Mouse (Mus musculus) bone marrow macrophage, adult 2 months (primary cell): ENCODE measurements around the gene Sec14l2. TPM values are rescaled to one million over a fixed set of nuclear protein-coding genes. Genes with fewer than 3 reads are reported as not detected.

ENCODE experiments used
- H3K27ac ChIP-seq: 2 replicates; pipeline ENCODE4 v1.5.1; 2012; ENCODE audit warnings: low read depth, low read length; ENCODE audit not compliant: insufficient read depth
- H3K4me1 ChIP-seq: 2 replicates; pipeline ENCODE4 v1.6.1; 2012; ENCODE audit warnings: low read length; ENCODE audit not compliant: control insufficient read depth, insufficient read depth
- H3K4me3 ChIP-seq: 2 replicates; pipeline ENCODE4 v1.5.1; 2012; ENCODE audit warnings: mild to moderate bottlenecking, low read length, moderate library complexity; ENCODE audit not compliant: insufficient read depth
- CTCF ChIP-seq: IDR thresholded peaks from 2 replicates; pipeline ENCODE4 v1.5.1; 2012; ENCODE audit warnings: low read depth, mild to moderate bottlenecking, low read length, moderate library complexity
- POLR2A ChIP-seq: IDR thresholded peaks from 2 replicates; pipeline ENCODE4 v1.6.1; 2012; ENCODE audit warnings: mild to moderate bottlenecking, low read depth, low read length, borderline replicate concordance
- polyA plus RNA-seq: library from polyadenylated mRNA; stranded (reverse); fragments of >200 nt; gene quantifications from 2 replicates; pipeline ENCODE4 v1.2.4, GENCODE M21; 2012; ENCODE audit not compliant: missing spikeins, insufficient read depth, insufficient read length

The Sec14l2 gene
- polyA plus RNA-seq, 1 experiment = not detected

GRCm38 (mm10) chr11:4062981-4063380, 60.2 kb downstream of the Sec14l2 start:
- no peak overlapping the region for H3K4me3 ChIP-seq
- TF ChIP-seq POLR2A = no peak
- no peak for TF ChIP-seq CTCF
- H3K27ac ChIP-seq = no peak overlapping the region
- H3K4me1 ChIP-seq = no peaks in the 10 kb centered on the region

GRCm38 (mm10) chr11:4062523-4062922, 60.7 kb downstream of the Sec14l2 start:
- Histone ChIP-seq H3K4me3 (no peak overlapping the region), H3K27ac (no peak overlapping the region), H3K4me1 (no peaks in the 10 kb centered on the region)
- TF ChIP-seq POLR2A (no peak), CTCF (no peak)

- no peak overlapping the region for H3K27ac ChIP-seq
- H3K4me1 ChIP-seq = no peaks in the 10 kb centered on the region
- no peak for TF ChIP-seq CTCF
- TF ChIP-seq POLR2A = no peak
- no peak overlapping the region for H3K4me3 ChIP-seq
Observed at GRCm38 (mm10) chr11:4060866-4061575, 62.2 kb downstream of the Sec14l2 start.

GRCm38 (mm10) chr11:4053586-4053985, 69.6 kb downstream of the Sec14l2 start:
- TF ChIP-seq POLR2A (no peak), CTCF (peak; percentile 79)

GRCm38 (mm10) chr11:4048438-4048837, 74.8 kb downstream of the Sec14l2 start:
- H3K27ac ChIP-seq = no peak overlapping the region
- H3K4me1 ChIP-seq = no peaks in the 10 kb centered on the region
- no peak overlapping the region for H3K4me3 ChIP-seq
- no peak for TF ChIP-seq CTCF
- TF ChIP-seq POLR2A = no peak

More at GRCm38 (mm10) chr11:4053586-4053985, 69.6 kb downstream of the Sec14l2 start:
- Histone ChIP-seq H3K4me3 (no peak overlapping the region), H3K27ac (no peak overlapping the region), H3K4me1 (no peaks in the 10 kb centered on the region)

- TF ChIP-seq CTCF (no peak), POLR2A (no peak)
- no peak overlapping the region for H3K4me3 ChIP-seq
- H3K4me1 ChIP-seq = no peaks in the 10 kb centered on the region
- no peak overlapping the region for H3K27ac ChIP-seq
Observed at GRCm38 (mm10) chr11:4047766-4048165, 75.4 kb downstream of the Sec14l2 start.

Other genes starting within 250 kb of the Sec14l2 start
- gene 4921536K21Rik, start 228.3 kb downstream of the Sec14l2 start, polyA plus RNA-seq = 0.21 and 0.31 TPM in 2 replicates
- 1.9 and 2.2 TPM in 2 replicates for gene Dusp18, start 228.2 kb downstream of the Sec14l2 start, polyA plus RNA-seq
- 9.6 and 9.7 TPM in 2 replicates for gene Slc35e4, start 208.8 kb downstream of the Sec14l2 start, polyA plus RNA-seq
- gene Tcn2, start 191.3 kb downstream of the Sec14l2 start, polyA plus RNA-seq = 107 and 117 TPM in 2 replicates
- gene Pes1, start 159.4 kb downstream of the Sec14l2 start, polyA plus RNA-seq = 58.8 and 73.7 TPM in 2 replicates
- not detected in 2 replicates for gene 4930556J24Rik, start 146.6 kb downstream of the Sec14l2 start, polyA plus RNA-seq
- not detected in 2 replicates for gene Gal3st1, start 139.8 kb downstream of the Sec14l2 start, polyA plus RNA-seq
- gene Sec14l4, start 92.0 kb downstream of the Sec14l2 start, polyA plus RNA-seq = not detected in 2 replicates
- gene Sec14l3, start 58.6 kb downstream of the Sec14l2 start, polyA plus RNA-seq = not detected in 2 replicates
- gene Mtfp1, start 28.0 kb downstream of the Sec14l2 start, polyA plus RNA-seq = 0.76 and 0.78 TPM in 2 replicates
- 15.4 and 21.2 TPM in 2 replicates for gene Rnf215, start 11.8 kb upstream of the Sec14l2 start, polyA plus RNA-seq
- gene Ccdc157, start 36.9 kb upstream of the Sec14l2 start, polyA plus RNA-seq = 1.8 and 2.3 TPM in 2 replicates
- gene Sf3a1, start 36.9 kb upstream of the Sec14l2 start, polyA plus RNA-seq = 21.1 and 23.1 TPM in 2 replicates
- gene Tbc1d10a, start 63.4 kb upstream of the Sec14l2 start, polyA plus RNA-seq = 16.2 and 17.8 TPM in 2 replicates
- 4.1 and 5.4 TPM in 2 replicates for gene Castor1, start 94.8 kb upstream of the Sec14l2 start, polyA plus RNA-seq
- gene Osm, start 113.0 kb upstream of the Sec14l2 start, polyA plus RNA-seq = 5.3 and 6.2 TPM in 2 replicates
- gene Lif, start 134.1 kb upstream of the Sec14l2 start, polyA plus RNA-seq = 0.21 TPM in 1 of 2 replicates, not detected in the other